Mouse (Mus musculus) cerebellum, adult 11-12 months (tissue): ENCODE results near the gene Zc3h12d.

Experiments
- DNase-seq: peaks from one replicate; pipeline ENCODE4 v3.0.0; 2022

The Zc3h12d gene

GRCm38 (mm10) chr10:7839551-7840352 is 7.5 kb downstream of the Zc3h12d start:
- peak; percentile 54 for DNase-seq

- DNase-seq: no peak
These were observed 8.1 kb downstream of the Zc3h12d start for GRCm38 (mm10) chr10:7840353-7840733.

- no peak for DNase-seq
These were observed 8.5 kb downstream of the Zc3h12d start for GRCm38 (mm10) chr10:7840785-7841184.

GRCm38 (mm10) chr10:7841571-7842080 is 9.4 kb downstream of the Zc3h12d start:
- DNase-seq: no peak

GRCm38 (mm10) chr10:7843181-7843580 is 10.9 kb downstream of the Zc3h12d start:
- no peak for DNase-seq

GRCm38 (mm10) chr10:7844161-7844560 is 11.9 kb downstream of the Zc3h12d start:
- DNase-seq: no peak

GRCm38 (mm10) chr10:7845136-7845535 is 12.9 kb downstream of the Zc3h12d start:
- DNase-seq: no peak

GRCm38 (mm10) chr10:7845991-7846390 is 13.7 kb downstream of the Zc3h12d start:
- no peak for DNase-seq

- DNase-seq: no peak
These were observed 14.9 kb downstream of the Zc3h12d start for GRCm38 (mm10) chr10:7847166-7847605.

GRCm38 (mm10) chr10:7851891-7852290 is 19.6 kb downstream of the Zc3h12d start:
- no peak for DNase-seq

- DNase-seq: no peak
These were observed 28.2 kb downstream of the Zc3h12d start for GRCm38 (mm10) chr10:7860494-7860893.

GRCm38 (mm10) chr10:7861259-7861936 is 29.1 kb downstream of the Zc3h12d start:
- DNase-seq: no peak

GRCm38 (mm10) chr10:7861937-7862657 is 29.8 kb downstream of the Zc3h12d start:
- no peak for DNase-seq

GRCm38 (mm10) chr10:7863411-7863810 is 31.1 kb downstream of the Zc3h12d start:
- no peak for DNase-seq

- DNase-seq: no peak
These were observed 31.9 kb downstream of the Zc3h12d start for GRCm38 (mm10) chr10:7864184-7864583.

GRCm38 (mm10) chr10:7864806-7865205 is 32.5 kb downstream of the Zc3h12d start:
- no peak for DNase-seq

GRCm38 (mm10) chr10:7866762-7867665 is 34.7 kb downstream of the Zc3h12d start:
- DNase-seq: peak; percentile 15

- no peak for DNase-seq
These were observed 35.4 kb downstream of the Zc3h12d start for GRCm38 (mm10) chr10:7867666-7868030.

GRCm38 (mm10) chr10:7869746-7870145 is 37.5 kb downstream of the Zc3h12d start:
- DNase-seq: no peak

GRCm38 (mm10) chr10:7870571-7871315 is 38.5 kb downstream of the Zc3h12d start:
- no peak for DNase-seq

- DNase-seq: no peak
These were observed 39.2 kb downstream of the Zc3h12d start for GRCm38 (mm10) chr10:7871381-7872020.
